Mouse (Mus musculus) frontal cortex, adult 2 months (tissue): ENCODE results near the gene Rgs6. TPM values are rescaled to one million over a fixed set of nuclear protein-coding genes. Genes with fewer than 3 reads are reported as not detected.
A peak's percentile ranks its signal among the peaks of the same experiment; 100 is the strongest.

ENCODE experiments used
- DNase-seq, 2 experiments: peaks; one replicate each; pipeline ENCODE4 v3.0.0; 2022; ENCODE audit warnings: low spot score in 1 of 2; ENCODE audit errors: extremely low spot score in 1 of 2
- polyA plus RNA-seq: library from polyadenylated mRNA; depleted of rRNA; stranded (reverse); fragments of >200 nt; gene quantifications from 2 replicates; pipeline ENCODE4 v1.2.3, GENCODE M21; 2012

Gene Rgs6
- polyA plus RNA-seq, 1 experiment = 26.6 TPM

DNA sequence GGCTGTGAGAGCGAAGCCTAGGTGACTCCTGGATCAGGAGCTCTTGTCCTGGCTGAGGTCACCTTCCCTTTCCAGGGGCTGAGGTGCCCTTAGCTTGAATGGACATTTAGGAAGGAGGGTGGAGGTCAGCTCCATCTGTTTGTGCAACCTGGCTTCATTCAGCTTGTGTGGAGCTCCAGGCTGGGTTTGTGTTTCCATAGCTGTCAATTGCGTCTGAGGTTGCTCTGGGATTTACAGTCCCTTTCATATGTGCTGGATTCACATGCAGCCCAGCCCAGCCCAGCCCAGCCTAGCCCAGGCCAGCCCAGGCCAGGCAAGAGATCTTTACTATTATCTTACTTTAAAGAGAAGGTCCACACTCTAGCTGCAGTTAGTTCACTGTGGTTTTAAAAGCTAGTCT is 163.8 kb downstream of the Rgs6 start:
- no peak for DNase-seq

DNA sequence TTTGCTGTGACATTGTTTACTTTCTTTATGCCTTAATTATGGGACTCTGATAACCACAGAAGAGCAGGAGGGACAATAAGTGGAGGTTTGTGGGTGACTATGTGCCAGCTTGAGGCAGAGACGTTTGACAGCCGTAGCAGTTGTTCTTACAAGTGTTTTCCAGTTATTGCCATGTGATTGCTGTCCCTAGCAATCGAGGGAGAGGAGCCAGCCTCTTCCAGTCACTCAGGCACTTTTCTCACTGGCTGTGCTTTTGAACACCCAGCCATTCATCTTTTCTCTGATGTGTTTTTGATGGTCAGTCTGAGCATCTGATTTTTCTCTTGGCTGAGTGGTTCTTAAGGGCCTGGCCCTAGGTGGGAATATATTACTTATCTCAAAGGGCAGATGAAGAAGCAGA is 166.4 kb downstream of the Rgs6 start:
- no peak for DNase-seq

DNA sequence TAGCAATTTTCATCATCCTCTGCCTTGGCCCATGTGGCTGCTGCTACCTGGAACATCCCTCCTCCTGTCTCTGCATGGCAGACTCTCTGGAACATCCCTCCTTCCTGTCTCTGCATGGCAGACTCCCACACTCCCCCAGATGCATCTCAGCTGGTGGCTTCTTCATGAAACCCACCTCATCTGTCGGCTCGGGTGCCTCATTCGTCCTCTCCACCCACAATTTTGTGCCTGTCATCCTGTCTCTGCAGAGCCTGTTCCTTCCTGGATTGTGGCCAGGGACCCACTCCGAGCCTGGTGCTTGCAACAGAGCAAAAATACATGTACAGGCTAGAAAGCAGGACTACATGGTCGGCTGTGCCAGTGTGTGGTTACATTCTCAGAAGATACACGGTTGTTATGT is 168.7 kb downstream of the Rgs6 start:
- peak; percentile 73 to 81 for DNase-seq

DNA sequence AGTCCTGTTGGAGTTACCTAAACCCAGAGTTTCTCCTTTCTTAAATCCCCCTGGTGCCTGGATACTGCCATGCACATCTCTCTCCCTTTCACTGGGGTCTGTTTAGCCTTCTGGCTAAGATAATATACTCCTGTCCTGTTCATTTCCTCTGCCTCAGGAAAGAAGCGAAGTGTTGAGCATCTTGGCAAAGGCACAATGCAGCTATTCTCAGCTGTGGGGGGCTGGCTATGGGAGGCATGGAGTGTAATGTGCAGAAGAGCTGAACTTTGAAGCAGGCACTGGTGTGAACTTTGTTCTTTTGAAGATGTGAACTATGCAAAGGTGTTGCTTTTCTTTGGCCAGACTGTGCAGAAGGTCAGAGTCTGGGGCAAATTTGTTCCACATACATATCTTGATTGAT is 169.3 kb downstream of the Rgs6 start:
- no peak for DNase-seq

DNA sequence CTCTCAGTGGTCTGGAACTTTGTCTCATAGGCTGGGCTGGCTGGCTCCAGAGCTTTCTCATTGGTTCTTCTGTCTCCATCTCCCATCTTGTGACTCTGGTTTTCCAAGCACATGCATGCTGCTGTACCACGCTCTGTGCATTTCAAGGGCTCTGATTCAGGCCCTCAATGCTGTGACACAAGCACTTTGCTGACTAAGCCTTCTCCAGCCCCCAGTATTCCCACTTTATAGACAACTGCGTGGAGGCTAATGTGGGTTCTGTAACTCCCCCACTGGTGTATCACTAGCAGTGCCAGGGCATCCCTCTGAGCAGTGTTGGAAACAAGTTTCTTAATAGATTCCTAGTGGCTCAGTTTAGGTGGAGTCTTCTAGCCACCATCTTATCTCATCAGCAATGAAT is 174.0 kb downstream of the Rgs6 start:
- no peak for DNase-seq

DNA sequence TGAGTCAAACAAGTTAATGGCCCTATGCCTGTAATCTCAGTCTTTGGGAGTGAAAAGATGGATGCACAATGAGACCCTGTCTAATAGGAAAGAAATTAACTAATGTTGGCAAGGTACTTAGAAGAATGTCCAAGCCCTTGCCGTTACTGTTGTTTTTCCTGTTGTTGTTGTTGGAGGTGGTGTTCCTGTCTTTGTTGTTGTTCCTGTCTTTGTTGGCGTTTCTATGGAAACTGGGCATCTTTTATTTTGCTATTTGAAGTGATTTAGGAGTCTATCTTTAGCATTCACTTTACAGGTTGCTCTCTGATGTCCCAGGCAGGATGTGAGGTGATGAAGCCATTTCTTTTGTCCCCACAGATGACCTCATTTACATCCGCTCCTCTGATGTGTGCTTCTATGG is 180.6 kb downstream of the Rgs6 start:
- DNase-seq = no peak

DNA sequence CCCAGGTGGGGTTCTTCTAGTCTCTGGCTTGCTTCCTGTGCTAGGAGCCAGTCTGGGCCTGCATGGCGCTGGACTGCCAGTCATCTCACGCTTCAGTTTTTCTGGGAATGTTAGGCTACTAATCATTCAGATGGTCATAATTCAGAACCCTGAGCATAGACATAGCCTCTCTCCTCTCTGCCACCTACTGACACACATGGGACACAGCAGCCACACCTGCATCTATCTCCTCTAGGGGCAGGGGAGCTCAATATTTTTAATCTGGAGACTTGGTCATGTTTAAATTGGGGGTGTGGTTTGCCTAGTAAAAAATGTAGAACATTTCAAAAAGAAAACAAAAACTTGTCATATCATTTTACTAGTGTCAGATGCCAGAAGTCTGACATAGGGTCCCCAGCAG is 184.1 kb downstream of the Rgs6 start:
- no peak for DNase-seq

DNA sequence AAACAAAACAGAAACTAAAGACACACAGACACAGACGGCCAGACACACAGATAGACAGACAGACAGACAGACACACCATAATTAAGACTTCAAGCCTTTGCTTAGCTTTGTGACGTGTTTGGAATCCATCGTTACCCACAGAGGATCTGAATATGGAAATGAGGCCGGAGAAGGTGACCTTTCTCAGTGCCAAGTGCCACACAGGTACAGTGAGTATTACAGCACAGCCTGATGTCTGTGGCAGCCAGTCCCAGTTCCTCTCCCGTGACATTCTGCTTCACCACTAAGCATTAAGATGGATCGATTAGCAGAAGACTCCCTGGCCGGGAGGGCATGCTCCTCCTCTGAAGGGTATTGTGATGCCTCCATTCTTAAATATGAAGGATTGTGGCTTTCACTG is 186.5 kb downstream of the Rgs6 start:
- DNase-seq = no peak

DNA sequence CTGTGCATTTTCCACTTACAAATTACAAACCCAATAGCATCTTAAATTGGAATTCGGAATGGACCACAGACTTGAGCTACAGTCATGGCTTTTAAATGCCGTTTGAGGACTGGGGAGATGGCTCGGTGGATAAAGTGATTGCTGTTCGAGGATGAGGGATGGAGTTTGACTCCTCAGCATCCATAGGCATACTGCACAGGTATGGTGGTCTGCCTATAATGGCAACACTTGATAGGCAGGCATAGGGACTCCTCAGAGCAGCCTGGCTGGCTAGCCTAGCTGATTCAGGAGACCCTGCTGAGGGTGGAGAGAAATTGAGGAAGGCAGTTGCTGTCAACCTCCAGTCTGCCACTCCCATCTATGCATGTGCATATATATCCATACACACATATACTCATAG is 188.6 kb downstream of the Rgs6 start:
- no peak for DNase-seq

DNA sequence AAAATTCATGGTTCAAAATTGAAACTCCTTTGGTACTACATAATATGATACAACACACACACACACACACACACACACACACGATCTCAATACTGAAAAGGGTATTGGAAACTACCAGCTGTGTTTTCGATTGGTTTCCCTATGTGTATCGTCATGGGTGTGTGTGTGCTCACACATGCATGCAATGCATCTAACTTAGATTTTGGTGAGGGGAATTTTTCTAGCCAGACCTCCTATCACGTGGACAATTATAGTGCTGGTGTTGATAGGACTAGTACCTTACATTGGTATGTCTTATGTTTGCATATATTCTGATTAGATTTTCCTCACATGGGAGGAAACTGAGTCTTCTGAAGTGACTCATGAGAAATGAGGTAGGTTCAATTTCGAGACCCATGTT is 192.8 kb downstream of the Rgs6 start:
- no peak for DNase-seq

DNA sequence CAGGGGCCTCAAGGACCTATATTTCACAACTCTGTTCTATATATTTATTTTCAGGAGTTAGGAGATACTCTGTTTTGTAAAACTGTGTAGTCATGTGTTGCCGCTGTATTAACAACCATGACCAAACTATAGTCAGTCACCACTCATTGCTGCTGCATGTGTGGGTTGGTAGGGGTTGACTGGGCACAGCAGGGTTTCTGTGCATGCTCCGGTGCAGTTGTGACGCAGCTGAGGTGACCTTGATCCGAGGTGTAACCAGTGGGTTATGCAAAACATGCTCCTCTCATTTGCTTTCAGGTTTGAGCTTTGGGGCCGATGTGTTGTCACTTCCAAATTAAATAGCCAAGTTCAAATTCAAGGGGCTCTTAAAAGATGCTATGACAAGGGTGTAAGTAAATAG is 193.3 kb downstream of the Rgs6 start:
- no peak for DNase-seq

DNA sequence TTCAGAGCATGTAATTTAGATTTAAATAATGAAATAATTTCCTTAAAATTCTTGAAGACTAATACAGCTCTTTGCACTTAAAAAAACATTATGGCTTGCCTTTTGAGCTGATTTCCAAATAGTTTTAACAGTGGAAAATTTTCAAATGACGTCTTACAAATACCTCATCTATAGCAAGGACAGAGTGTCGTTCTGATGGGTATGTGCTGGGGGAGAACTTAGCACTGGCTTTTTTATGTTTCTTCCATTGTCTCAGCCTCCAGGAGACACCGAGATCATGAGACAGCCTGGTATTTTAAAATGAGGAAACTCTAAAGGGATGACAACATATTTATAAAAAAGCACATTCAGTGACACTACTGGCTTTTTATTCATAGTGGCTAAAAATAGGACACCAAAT is 204.0 kb downstream of the Rgs6 start:
- no peak for DNase-seq

DNA sequence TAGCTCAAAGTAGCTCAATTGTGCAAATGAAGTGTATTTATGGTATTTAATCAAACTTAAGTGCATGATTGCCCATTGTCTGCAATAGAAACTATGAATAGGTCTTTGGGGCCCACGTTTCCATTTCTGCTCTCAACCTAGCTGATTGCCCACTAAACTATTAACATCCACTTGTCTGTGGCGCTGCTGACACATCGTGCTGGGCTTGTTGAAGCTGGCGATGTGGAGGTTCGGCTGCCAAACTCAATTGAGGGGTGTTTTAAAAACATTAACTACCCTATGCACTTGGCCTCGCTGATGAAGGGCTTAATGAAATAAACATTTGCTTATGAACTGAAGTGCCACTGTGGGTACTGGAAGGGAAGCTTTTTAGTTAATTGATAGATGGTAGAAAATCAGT is 211.8 kb downstream of the Rgs6 start:
- no peak for DNase-seq

DNA sequence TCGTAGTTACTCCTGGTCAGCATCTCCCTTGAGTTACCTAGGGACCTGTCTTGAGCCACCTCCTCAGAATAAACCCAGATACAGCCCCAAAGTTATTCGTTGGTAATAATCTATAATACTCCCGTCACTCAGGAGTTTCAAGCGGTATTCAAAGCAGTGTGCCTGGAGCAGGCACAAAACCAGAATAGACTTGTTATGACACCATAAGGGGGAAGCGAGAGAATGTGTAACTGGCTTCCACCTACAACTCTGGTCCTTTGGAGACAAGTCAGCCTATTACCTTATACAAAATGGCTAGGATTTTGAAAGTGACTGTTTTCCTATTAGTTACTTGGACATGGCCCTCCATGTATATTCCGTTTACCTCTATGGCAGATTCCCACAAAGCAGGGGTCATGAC is 213.6 kb downstream of the Rgs6 start:
- peak in 1 of 2 experiments; percentile 61 for DNase-seq

DNA sequence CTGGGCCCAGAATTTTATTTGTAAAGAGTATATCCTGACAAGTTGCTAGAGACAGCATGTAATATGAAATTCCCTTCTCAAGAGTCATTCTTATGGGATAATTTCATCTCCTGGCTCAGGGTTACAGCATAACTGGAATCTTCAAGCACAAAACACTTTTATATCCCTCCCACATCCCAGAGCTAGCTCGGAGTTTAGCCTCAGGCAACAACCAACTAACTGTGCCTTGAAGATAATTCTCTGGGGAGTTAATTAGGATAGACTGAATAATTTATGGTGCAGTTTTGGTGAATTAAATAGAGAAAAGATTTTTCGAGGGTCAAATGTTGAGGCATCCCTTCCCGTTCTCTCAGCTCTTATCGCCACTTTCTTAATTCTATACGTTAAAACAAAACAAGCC is 214.6 kb downstream of the Rgs6 start:
- no peak for DNase-seq

DNA sequence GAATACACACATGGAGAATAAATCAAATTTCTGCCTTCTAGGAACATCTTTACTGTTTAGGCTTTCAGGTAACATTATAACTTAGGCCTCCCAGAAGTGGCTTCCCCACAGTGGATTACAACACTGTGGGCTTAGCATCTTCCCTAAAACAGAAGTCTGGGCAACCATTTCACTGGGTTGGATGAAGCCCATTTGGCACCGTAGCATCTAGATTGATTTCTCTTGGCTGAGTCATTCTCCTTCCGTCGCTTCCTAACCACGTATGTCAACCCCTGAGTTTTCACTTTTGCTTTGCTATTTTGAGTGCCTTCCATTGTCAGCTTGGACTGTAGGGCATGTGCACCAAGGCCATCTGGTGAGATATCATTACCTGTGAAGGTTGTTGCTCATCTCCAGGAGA is 217.1 kb downstream of the Rgs6 start:
- DNase-seq = peak in 1 of 2 experiments; percentile 58

DNA sequence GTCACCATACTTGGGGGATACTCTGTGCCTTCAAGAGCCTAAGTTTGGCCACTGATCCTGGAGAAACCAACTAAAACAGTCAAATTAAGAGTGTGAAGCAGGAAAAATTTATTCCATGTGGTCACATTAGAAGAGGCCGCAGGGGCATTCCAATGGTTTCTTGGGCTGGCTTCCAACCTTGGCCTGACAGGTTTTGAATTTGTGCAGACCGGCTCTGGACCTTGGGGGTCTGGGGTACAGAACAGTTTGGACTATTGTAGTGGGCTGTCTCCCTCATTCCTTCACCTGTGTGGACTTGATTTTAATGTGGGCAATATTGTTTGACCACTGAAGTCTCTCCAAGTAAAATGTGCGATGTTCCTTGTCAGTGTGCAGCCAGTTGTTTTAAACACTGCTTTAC is 222.5 kb downstream of the Rgs6 start:
- DNase-seq = no peak

DNA sequence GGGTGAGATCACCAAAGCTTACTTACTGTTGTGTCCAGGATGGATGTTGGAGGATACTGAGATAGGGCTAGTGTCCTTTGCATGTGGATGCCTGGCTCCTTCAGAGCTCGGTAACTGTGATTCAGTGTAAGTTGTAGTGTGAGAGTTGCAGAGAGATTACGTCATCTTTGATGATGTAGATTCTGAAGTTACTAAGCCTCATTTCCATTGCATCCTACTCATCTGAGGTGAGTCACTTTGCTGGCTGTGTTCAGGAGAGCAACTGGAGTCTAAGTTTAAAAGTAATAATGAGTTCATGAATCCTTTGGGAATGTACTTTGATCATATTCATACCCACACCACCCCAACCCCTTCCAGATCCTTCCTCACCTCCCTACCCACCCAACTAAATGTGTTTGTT is 227.9 kb downstream of the Rgs6 start:
- DNase-seq = peak in 1 of 2 experiments; percentile 55

DNA sequence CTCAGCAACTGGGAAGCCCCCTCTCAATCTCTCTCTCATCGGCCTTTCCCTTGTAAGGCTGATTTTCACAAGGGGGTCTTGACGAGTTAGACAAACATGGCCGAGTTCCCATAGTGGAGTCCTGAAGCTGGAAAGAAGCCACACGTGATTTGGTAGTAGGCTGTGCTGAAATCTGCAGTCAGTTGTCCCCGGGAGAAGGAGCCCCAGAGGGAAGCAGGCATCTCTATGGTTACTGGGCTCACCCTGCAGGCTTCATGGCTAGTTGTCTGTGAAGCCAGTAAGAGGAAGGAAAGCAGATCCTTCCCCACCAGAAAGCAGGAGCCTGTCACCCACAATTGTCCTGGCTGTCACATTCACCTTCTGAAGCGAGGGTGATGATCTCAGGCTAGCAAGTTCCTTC is 231.2 kb downstream of the Rgs6 start:
- DNase-seq = peak in 1 of 2 experiments; percentile 21

DNA sequence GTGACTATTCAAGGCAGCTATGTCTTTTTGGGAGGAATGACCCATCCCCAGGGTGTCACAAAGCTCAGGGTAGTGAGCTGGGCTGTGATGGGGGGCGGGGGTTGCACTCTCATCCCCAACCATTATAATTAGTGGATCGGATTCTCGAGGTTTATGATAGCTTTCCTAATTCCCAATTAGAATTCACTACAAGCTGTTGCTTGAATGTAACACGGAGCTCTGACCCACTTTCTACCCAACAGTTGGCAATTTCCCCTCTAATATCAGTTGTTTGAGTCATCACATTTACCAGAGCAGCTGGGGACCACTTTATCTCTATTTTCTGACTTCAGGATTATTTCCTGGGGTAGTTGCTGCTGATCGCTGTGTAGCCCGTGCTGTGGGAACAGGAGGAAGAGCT is 231.9 kb downstream of the Rgs6 start:
- no peak for DNase-seq

DNA sequence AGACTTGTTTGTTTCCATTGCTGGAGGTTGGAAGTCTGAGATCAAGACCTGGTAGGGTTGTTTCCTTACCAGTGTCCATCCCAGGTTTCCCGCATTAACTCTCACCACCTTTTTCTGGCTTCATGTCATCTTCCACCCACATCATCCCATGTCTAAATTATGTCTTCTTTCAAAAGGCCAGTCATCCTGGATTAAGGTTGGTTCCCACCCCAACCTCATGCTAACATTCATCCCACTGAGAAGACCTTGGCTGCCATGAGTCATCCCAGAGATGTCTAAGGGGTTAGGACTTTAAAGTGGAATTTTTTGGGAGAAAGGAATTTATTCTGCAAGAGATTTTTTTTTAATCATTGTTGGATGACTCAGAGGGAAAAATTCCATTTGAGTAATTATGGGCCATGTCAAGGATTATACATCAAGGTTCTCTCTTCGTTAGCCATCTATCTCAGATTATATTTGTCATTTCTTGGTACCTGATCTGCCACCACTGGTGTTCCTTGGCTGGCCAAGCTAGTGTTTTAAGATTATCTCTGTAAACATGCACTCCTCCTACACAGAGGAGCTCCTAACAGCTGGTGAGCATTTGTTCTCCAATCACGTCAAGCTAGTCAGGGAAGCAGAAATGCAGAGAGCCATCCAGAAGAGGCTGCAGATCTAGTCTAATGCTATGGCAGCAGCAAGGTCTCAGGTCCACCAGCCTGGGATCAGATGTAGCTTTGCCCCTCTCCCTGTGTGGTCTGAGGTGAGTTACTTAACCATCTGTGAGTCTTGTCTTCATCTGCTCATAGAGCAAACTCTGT is 234.9 kb downstream of the Rgs6 start:
- peak in 1 of 2 experiments; percentile 42 for DNase-seq

DNA sequence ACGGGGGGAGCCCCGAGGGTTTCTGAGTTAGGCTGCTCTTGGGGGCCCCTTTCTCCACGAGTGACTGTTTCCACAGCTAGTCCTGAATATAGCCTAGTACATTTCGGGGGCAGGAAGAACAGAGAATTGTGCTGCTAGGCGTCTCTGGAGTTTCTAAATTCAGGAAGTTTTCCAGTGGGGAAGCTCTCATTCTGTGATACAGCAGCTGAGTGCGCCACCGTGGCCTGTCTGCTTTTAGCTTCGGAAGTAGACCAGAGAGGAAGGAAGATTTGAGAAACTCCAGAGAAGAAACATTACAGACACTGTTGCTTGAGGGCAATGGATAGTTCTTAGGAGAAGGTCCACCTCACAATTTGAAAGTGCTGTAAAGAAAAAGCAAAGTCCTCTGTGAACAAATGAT is 242.2 kb downstream of the Rgs6 start:
- DNase-seq = peak in 1 of 2 experiments; percentile 16

DNA sequence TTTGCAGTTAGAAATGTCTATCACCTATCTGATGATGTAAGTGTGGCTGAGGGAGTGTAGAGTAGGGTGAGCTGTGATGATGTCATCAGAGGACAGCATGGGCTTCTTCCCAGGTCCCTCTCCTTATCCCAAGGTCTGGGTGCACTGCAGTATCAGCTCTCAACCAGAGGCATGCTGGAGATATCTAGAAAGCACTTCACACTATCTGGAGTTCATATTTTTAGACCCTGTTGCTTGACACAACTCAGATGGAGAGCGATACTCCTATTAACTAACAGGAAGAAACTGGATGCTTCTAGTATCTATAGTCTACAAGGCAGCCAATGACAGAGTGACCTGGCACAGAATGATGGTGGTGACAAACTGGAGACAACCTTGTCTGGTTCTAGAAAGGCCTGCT is 250.5 kb downstream of the Rgs6 start:
- DNase-seq = no peak
